Mouse (Mus musculus): ENCODE results near the gene Ppfibp1.

GRCm38 (mm10) chr6:146850050-146850449 is 38.2 kb upstream of the Ppfibp1 start, which contains the start of gene Smco2:
- TF ChIP-seq CTCF (IDR thresholded peaks at IDR 0.05; ENCODE audit: low read depth, low read length) (no peak), GATA2 (IDR thresholded peaks at IDR 0.05; ENCODE audit: borderline replicate concordance, low read depth, low read length) (no peak), TAL1 (conservative IDR thresholded peaks at IDR 0.05; ENCODE audit: low read depth, low read length) (no peak), GATA1 (IDR thresholded peaks at IDR 0.05; ENCODE audit: borderline replicate concordance, low read length) (no peak), POLR2AphosphoS5 (IDR thresholded peaks at IDR 0.05; ENCODE audit: insufficient replicate concordance, low read depth, low read length) (no peak)

Measured in G1E (cell line).